Mouse (Mus musculus) midbrain, embryonic 11.5 days (tissue): ENCODE measurements around the gene Gm14851. TPM values are rescaled to one million over a fixed set of nuclear protein-coding genes. Genes with fewer than 3 reads are reported as not detected.
"Not testable (repeated sequence)": the region's sequence is repeated elsewhere in the genome, so short reads cannot be mapped to it uniquely, and the experiment has no call there.

Source experiments
- ATAC-seq: fragments of 200-750 bp; cut with Nextera tagmentation; 2 replicates; pipeline ENCODE4 v1.8.0; 2017; ENCODE audit warnings: moderate TSS enrichment, moderate library complexity; ENCODE audit not compliant: low FRiP score
- DNase-seq: peaks from one replicate; pipeline ENCODE4 v3.0.0; 2015; ENCODE audit warnings: low spot score; ENCODE audit errors: missing footprints
- H3K27ac ChIP-seq: fragments of 300-500 bp; sonication (generic); 2 replicates; pipeline ENCODE4 v1.5.1; 2014; ENCODE audit warnings: low read depth, low read length
- H3K27me3 ChIP-seq: fragments of 300-500 bp; sonication (generic); 2 replicates; pipeline ENCODE4 v1.6.1; 2014; ENCODE audit warnings: mild to moderate bottlenecking, low read length, moderate library complexity, mixed read lengths; ENCODE audit not compliant: control insufficient read depth, insufficient read depth
- H3K36me3 ChIP-seq: fragments of 300-500 bp; sonication (generic); 2 replicates; pipeline ENCODE4 v1.6.1; 2014; ENCODE audit warnings: mild to moderate bottlenecking, low read length, moderate library complexity, mixed read lengths; ENCODE audit not compliant: control insufficient read depth, insufficient read depth
- H3K4me1 ChIP-seq: fragments of 300-500 bp; sonication (generic); 2 replicates; pipeline ENCODE4 v1.6.1; 2014; ENCODE audit warnings: low read length; ENCODE audit not compliant: control insufficient read depth, insufficient read depth
- H3K4me2 ChIP-seq: fragments of 300-500 bp; sonication (generic); 2 replicates; pipeline ENCODE4 v1.6.1; 2014; ENCODE audit warnings: mild to moderate bottlenecking, moderate library complexity
- H3K4me3 ChIP-seq: fragments of 300-500 bp; sonication (generic); 2 replicates; pipeline ENCODE4 v1.5.1; 2014; ENCODE audit warnings: low read depth, low read length
- H3K9ac ChIP-seq: fragments of 300-500 bp; sonication (generic); 2 replicates; pipeline ENCODE4 v1.6.1; 2014; ENCODE audit warnings: low read length
- H3K9me3 ChIP-seq: fragments of 300-500 bp; sonication (generic); 2 replicates; pipeline ENCODE4 v1.6.1; 2016; ENCODE audit warnings: low read length; ENCODE audit not compliant: control insufficient read depth
- WGBS: fragments of 180-500 bp; shearing (Covaris S2); extraction: QIAGEN DNeasy Blood & Tissue Kit; methylation state at CpG from one replicate; pipeline ENCODE4 v1.1.7; 2014; 5-methylcytosine and 5-hydroxymethylcytosine counted together
- polyA plus RNA-seq: library from polyadenylated mRNA; unstranded; fragments of >200 nt; fragmentation: Nextera tagmentation; extraction: Ambion mirVana; gene quantifications from 2 replicates; pipeline ENCODE4 v1.2.1, GENCODE M21; 2014

Gm14851 gene
- polyA plus RNA-seq, result not detected in 2 replicates

DNA sequence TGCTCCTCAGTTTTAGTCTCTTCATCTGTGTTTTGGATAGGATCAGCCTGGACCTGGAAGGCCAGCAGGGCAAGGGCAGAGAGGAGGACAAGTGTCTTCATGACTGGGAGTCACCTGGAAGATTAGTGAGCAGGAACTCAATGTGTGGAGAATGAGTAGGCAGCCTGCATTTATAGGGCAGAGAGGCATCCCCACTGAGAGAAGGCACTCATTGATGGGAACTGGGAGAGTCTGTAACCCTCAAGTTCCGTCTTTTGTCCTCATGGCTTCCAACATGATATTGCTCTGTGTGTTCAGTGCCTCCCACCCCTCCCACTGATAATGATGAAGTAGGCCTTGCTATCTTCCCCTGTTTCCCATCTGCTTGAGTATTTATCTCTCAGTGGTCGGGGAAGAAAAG is at the start of gene Gm14851:
Gm14851 (minus strand) TSS at position 101 of the 400 bp plus-strand sequence.
- not testable (repeated sequence) for H3K9me3 ChIP-seq, H3K4me2 ChIP-seq, H3K27ac ChIP-seq, H3K9ac ChIP-seq, H3K4me3 ChIP-seq, ATAC-seq, DNase-seq, H3K4me1 ChIP-seq, H3K36me3 ChIP-seq, H3K27me3 ChIP-seq
- no CpG with 5 or more reads among the region's 2 CpGs for WGBS

DNA sequence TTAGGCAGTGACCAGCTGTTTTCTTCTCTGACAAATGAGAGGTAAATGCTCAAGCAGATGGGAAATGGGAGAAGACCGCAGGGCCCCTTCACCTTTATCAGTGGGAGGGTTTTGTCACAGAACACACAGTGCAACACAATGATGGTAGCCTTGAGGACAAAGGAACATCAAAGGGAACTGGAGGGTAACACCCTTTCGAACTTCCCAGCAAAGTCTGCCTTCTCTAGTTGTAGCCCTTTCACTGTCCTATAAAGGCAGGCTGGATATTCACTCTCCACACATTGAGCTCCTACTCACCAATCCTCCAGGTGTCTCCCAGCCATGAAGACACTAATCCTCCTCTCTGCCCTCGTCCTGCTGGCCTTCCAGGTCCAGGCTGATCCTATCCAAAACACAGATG is 38.5 kb upstream of the Gm14851 start, which contains the start of gene Defa30:
Defa30 (plus strand) TSS at position 301 of the 400 bp plus-strand sequence.
- H3K36me3 ChIP-seq, DNase-seq, H3K27me3 ChIP-seq, H3K4me2 ChIP-seq, ATAC-seq, H3K4me3 ChIP-seq, H3K9ac ChIP-seq, H3K4me1 ChIP-seq, H3K27ac ChIP-seq, H3K9me3 ChIP-seq: not testable (repeated sequence)
- 60% methylated on average over 3 of the region's 3 CpGs for WGBS

DNA sequence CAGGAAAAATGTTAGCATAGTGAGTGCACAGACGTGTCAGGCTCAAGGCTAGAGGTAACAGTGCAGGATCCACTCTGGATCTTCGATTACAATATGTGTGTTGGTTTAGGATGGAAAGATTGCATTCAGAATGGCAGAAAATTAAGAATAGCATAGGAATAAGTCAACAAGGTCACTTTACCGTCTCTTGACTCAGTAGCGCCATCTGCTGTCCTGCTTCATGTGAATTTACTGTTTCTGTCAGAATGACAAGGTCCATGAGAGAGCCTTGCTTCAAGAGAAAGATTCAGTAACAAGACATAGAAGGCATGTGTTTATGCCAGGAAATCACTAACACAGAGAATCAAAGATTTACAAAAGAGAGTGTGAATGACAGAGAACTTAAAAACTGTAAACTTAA is 2.7 kb downstream of the Gm14851 start:
- Histone ChIP-seq H3K9ac (no peak overlapping the region), H3K4me3 (no peak overlapping the region), H3K27me3 (no peaks in the 10 kb centered on the region), H3K27ac (no peak overlapping the region), H3K4me1 (no peaks in the 10 kb centered on the region), H3K9me3 (no peaks in the 10 kb centered on the region), H3K36me3 (no peaks in the 10 kb centered on the region), H3K4me2 (no peak overlapping the region)
- WGBS, result 42% methylated on average over 4 of the region's 4 CpGs
- ATAC-seq (no peak), DNase-seq (no peak)

DNA sequence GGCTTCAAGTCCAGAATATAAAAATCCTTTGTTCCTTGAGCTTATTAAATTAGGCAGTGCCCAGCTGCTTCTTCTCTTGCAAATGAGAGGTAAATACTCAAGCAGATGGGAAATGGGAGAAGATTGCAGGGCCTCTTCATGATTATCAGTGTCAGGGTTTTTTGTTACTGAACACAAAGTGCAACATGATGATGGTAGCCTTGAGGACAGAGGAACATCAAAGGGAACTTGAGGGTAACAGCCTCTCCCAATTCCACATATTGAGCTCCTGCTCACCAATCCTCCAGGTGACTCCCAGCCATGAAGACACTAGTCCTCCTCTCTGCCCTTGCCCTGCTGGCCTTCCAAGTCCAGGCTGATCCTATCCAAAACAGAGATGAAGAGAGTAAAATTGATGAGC is 11.7 kb downstream of the Gm14851 start, which contains the start of gene Defa25:
Defa25 (plus strand) TSS at position 301 of the 400 bp plus-strand sequence.
- H3K4me3 ChIP-seq, H3K9ac ChIP-seq, H3K27me3 ChIP-seq, H3K4me2 ChIP-seq, H3K27ac ChIP-seq, H3K4me1 ChIP-seq, ATAC-seq, DNase-seq, H3K9me3 ChIP-seq, H3K36me3 ChIP-seq: not testable (repeated sequence)

DNA sequence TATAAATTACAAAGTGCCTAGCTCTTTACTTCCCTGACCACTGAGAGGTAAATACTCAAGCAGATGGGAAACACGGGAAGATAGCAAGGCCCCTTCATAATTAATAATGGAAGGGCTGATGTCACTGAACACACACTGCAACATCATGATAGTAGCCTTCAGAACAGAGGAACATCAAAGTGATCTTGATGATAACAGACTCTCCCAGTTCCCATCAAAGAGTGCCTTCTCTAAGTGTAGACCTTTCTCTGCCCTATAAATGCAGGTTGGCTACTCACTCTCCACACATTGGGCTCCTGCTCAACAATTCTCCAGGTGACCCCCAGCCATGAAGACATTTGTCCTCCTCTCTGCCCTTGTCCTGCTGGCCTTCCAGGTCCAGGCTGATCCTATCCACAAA is 31.1 kb downstream of the Gm14851 start, which contains the start of gene Defa35:
Defa35 (plus strand) TSS at position 301 of the 400 bp plus-strand sequence.
- H3K27me3 ChIP-seq, H3K4me3 ChIP-seq, ATAC-seq, H3K4me1 ChIP-seq, H3K9me3 ChIP-seq, H3K4me2 ChIP-seq, H3K27ac ChIP-seq, H3K9ac ChIP-seq, H3K36me3 ChIP-seq, DNase-seq: not testable (repeated sequence)
- 75% methylated on average over 1 of the region's 1 CpGs for WGBS

DNA sequence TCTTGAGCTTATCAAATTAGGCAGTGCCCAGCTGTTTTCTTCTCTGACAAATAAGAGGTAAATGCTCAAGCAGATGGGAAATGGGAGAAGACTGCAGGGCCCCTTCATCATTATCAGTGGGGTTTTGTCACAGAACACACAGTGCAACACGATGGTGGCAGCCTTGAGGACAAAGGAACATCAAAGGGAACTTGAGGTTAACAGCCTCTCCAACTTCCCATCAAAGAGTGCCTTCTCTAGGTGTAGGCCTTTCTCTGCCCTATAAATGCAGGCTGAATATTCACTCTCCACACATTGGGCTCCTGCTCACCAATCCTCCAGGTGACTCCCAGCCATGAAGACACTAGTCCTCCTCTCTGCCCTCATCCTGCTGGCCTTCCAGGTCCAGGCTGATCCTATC is 41.1 kb downstream of the Gm14851 start, which contains the start of gene Defa23:
Defa23 (plus strand) TSS at position 301 of the 400 bp plus-strand sequence.
- not testable (repeated sequence) for H3K27me3 ChIP-seq, H3K4me2 ChIP-seq, H3K4me1 ChIP-seq, ATAC-seq, DNase-seq, H3K9ac ChIP-seq, H3K9me3 ChIP-seq, H3K27ac ChIP-seq, H3K36me3 ChIP-seq, H3K4me3 ChIP-seq
- no CpG with 5 or more reads among the region's 1 CpGs for WGBS

Other genes starting within 250 kb of the Gm14851 start
- gene Defb33, start 203.4 kb downstream of the Gm14851 start, polyA plus RNA-seq, result not detected in 2 replicates
- not detected in 2 replicates for gene Gm15056, start 193.4 kb downstream of the Gm14851 start, polyA plus RNA-seq
- not detected in 2 replicates for gene Gm6040, start 174.0 kb downstream of the Gm14851 start, polyA plus RNA-seq
- gene AY761185, start 151.3 kb downstream of the Gm14851 start, polyA plus RNA-seq, result not detected in 2 replicates
- gene Defa21, start 70.5 kb downstream of the Gm14851 start, polyA plus RNA-seq, result not detected in 2 replicates
- not detected in 2 replicates for gene Defa23, start 41.0 kb downstream of the Gm14851 start, polyA plus RNA-seq
- not detected in 2 replicates for gene Defa35, start 31.0 kb downstream of the Gm14851 start, polyA plus RNA-seq
- gene Defa25, start 11.6 kb downstream of the Gm14851 start, polyA plus RNA-seq, result not detected in 2 replicates
- not detected in 2 replicates for gene Defa30, start 38.6 kb upstream of the Gm14851 start, polyA plus RNA-seq
- gene Defa22, start 66.2 kb upstream of the Gm14851 start, polyA plus RNA-seq, result not detected in 2 replicates
- gene Defa31, start 95.6 kb upstream of the Gm14851 start, polyA plus RNA-seq, result not detected in 2 replicates
- not detected in 2 replicates for gene Gm15293, start 105.5 kb upstream of the Gm14851 start, polyA plus RNA-seq
- not detected in 2 replicates for gene Gm15292, start 153.7 kb upstream of the Gm14851 start, polyA plus RNA-seq
- gene Defa27, start 219.5 kb upstream of the Gm14851 start, polyA plus RNA-seq, result not detected in 2 replicates
- gene Defa29, start 231.0 kb upstream of the Gm14851 start, polyA plus RNA-seq, result not detected in 2 replicates